Comparison of ENCODE assay signal across 13 mouse cellular contexts in genomic region chr6:38853561-38853992, GRCm38 (mm10). TPM values are rescaled to one million over a fixed set of nuclear protein-coding genes. Genes with fewer than 3 reads are reported as not detected.
DNase-seq lines count a peak whose midpoint lies in the region; ATAC-seq and TF ChIP-seq lines count a peak whose summit lies in the region.
"Had no signal": no experiment of that assay in that cellular context is flagged by ENCODE, and none has a peak within 500 bp of the region (broad histone marks: within the 10 kb centered on the region; RNA-seq: fewer than 3 reads in every experiment).

No protein-coding gene starts in this region.

- intact Hi-C loops in heart, postnatal 25 days (cut with DNase I) = no loop called here
- intact Hi-C loops in left cerebral cortex, postnatal 25 days (cut with DNase I) = no loop called here

- H3K36me3 ChIP-seq in heart, embryonic 11.5 days (ENCODE audit: control insufficient read depth, insufficient read depth, low read length) = no peaks in the 10 kb centered on the region
- H3K36me3 ChIP-seq in intestine, embryonic 16.5 days (ENCODE audit: control insufficient read depth, insufficient read depth, low read length) = no peaks in the 10 kb centered on the region

- no peak for TF ChIP-seq CTCF in cerebellum, adult 2 months (IDR thresholded peaks at IDR 0.05; ENCODE audit: borderline replicate concordance, insufficient read depth, low read depth, low read length)

- no peaks in the 10 kb centered on the region for H3K27me3 ChIP-seq in heart, embryonic 11.5 days (ENCODE audit: control insufficient read depth, insufficient read depth, low read length)
- H3K27me3 ChIP-seq in cerebellum, adult 2 months (ENCODE audit: control insufficient read depth, insufficient read depth, low read length) = no peaks in the 10 kb centered on the region
- no peaks in the 10 kb centered on the region for H3K27me3 ChIP-seq in intestine, embryonic 16.5 days (replicated peaks; ENCODE audit: control insufficient read depth, insufficient read depth, low read length)

- no peak for ATAC-seq in heart, embryonic 11.5 days (replicated peaks; ENCODE audit: insufficient number of reproducible peaks, low FRiP score, low TSS enrichment)
- peak; percentile 38; the same call in 1 of the 2 replicates for ATAC-seq in intestine, embryonic 16.5 days
- ATAC-seq: activated CD4-positive, CD25-positive, alpha-beta regulatory T cell, adult 4 months; hindbrain, postnatal 0 days had no signal

- H3K9ac ChIP-seq in heart, embryonic 11.5 days (ENCODE audit: low read depth, low read length) = 0 out of 2 replicates have a peak overlapping the region, but pooled peaks have one; percentile 49
- no peak overlapping the region for H3K9ac ChIP-seq in intestine, embryonic 16.5 days (ENCODE audit: low read depth, low read length)

- TF ChIP-seq POLR2A in cerebellum, adult 2 months (IDR thresholded peaks at IDR 0.05; ENCODE audit: borderline replicate concordance, insufficient read depth, low read length) = no peak

- 78% methylated on average over 5 of the region's 5 CpGs for WGBS in heart, embryonic 11.5 days (ENCODE audit: insufficient replicate concordance)
- 12% methylated on average over 5 of the region's 5 CpGs for WGBS in cerebellum, adult 2 months
- 62% methylated on average over 5 of the region's 5 CpGs for WGBS in intestine, embryonic 16.5 days

- no peak for DNase-seq in heart, postnatal 25 days (ENCODE audit: low spot score)
- peak; percentile 87 for DNase-seq in brain, adult 2 months (ENCODE audit: low read depth, low spot score)
- peak; percentile 61 to 86 for DNase-seq in cerebellum, adult 2 months
- DNase-seq in layer of hippocampus, adult 18-20 months (ENCODE audit: low spot score in 2 of 2) = no peak
- no peak for DNase-seq in left cerebral cortex, postnatal 25 days (ENCODE audit: low spot score in 2 of 2)
- DNase-seq in retina, embryonic 14.5 days (ENCODE audit: low spot score) = no peak
- DNase-seq: lung, adult 18-20 months; thymus, postnatal 14 days had no signal

- H3K4me1 ChIP-seq in heart, embryonic 11.5 days (ENCODE audit: control insufficient read depth, insufficient read depth, low read length) = peaks cover 43% of the 10 kb centered on the region
- peaks cover 18% of the 10 kb centered on the region for H3K4me1 ChIP-seq in cerebellum, adult 2 months (ENCODE audit: control insufficient read depth, insufficient read depth, low read length)
- H3K4me1 ChIP-seq in intestine, embryonic 16.5 days (ENCODE audit: control insufficient read depth, insufficient read depth, low read length) = peaks cover 40% of the 10 kb centered on the region

- H3K4me3 ChIP-seq in heart, embryonic 11.5 days (ENCODE audit: low read depth, low read length) = no peak overlapping the region
- H3K4me3 ChIP-seq in cerebellum, adult 2 months (replicated peaks; ENCODE audit: insufficient read depth, low read depth, low read length) = no peak overlapping the region
- H3K4me3 ChIP-seq in intestine, embryonic 16.5 days (ENCODE audit: low read length) = no peak overlapping the region
- H3K4me3 ChIP-seq: left cerebral cortex, adult 2 months had no signal

- no peaks in the 10 kb centered on the region for H3K9me3 ChIP-seq in heart, embryonic 11.5 days (replicated peaks; ENCODE audit: control insufficient read depth, low read length)
- H3K9me3 ChIP-seq in intestine, embryonic 16.5 days (ENCODE audit: control insufficient read depth, low read length) = no peaks in the 10 kb centered on the region

- H3K27ac ChIP-seq in heart, embryonic 11.5 days (ENCODE audit: low read depth, low read length) = no peak overlapping the region
- H3K27ac ChIP-seq in cerebellum, adult 2 months (ENCODE audit: insufficient read depth, low read length) = no peak overlapping the region
- peak overlapping the region; percentile 8; the same call in 1 of the 2 replicates for H3K27ac ChIP-seq in intestine, embryonic 16.5 days (ENCODE audit: low read length)
- H3K27ac ChIP-seq: hindbrain, postnatal 0 days; left cerebral cortex, adult 2 months had no signal

- no peak overlapping the region for H3K4me2 ChIP-seq in heart, embryonic 11.5 days
- no peak overlapping the region for H3K4me2 ChIP-seq in intestine, embryonic 16.5 days (ENCODE audit: low read depth, low read length)

RNA-seq across cellular contexts. Expression of gene Tbxas1, which starts 21.6 kb away (rescaled TPM):
- polyA plus RNA-seq in heart, embryonic 11.5 days (2014; fragmentation: Nextera tagmentation; extraction: Ambion mirVana) = 1.7 and 2.4 TPM in 2 replicates
- total RNA-seq in heart, postnatal 25 days (2021) = 1 to 10 TPM; 1.8 to 2.0 TPM
- polyA plus RNA-seq in cerebellum, adult 2 months (2012; rRNA removed) = 1.2 TPM in 2 replicates
- 4.3 and 4.8 TPM in 2 replicates for polyA plus RNA-seq in intestine, embryonic 16.5 days (2015; fragmentation: Nextera tagmentation; extraction: Ambion mirVana)
- total RNA-seq in layer of hippocampus, adult 18-20 months (2021) = 1 to 10 TPM; 1.9 to 2.7 TPM
- 1 to 10 TPM; 3.0 to 3.3 TPM for total RNA-seq in left cerebral cortex, postnatal 25 days (2021)

RNA-seq across cellular contexts. Expression of gene Hipk2, which starts 22.4 kb away (rescaled TPM):
- polyA plus RNA-seq in heart, embryonic 11.5 days (2014; fragmentation: Nextera tagmentation; extraction: Ambion mirVana) = 15.1 and 18.9 TPM in 2 replicates
- total RNA-seq in heart, postnatal 25 days (2021) = 10 to 100 TPM; 97.0 to 99.4 TPM
- 34.3 and 36.6 TPM in 2 replicates for polyA plus RNA-seq in cerebellum, adult 2 months (2012; rRNA removed)
- 16.2 and 18.7 TPM in 2 replicates for polyA plus RNA-seq in intestine, embryonic 16.5 days (2015; fragmentation: Nextera tagmentation; extraction: Ambion mirVana)
- 10 to 100 TPM; 63.8 to 66.2 TPM for total RNA-seq in layer of hippocampus, adult 18-20 months (2021)
- 10 to 100 TPM; 48.8 to 59.7 TPM for total RNA-seq in left cerebral cortex, postnatal 25 days (2021)

Comparison
In these comparisons a context has a peak if more than half of its experiments do, and no peak if none do; other contexts are left out.
1. DNase-seq: peak in brain, adult 2 months (single experiment) and cerebellum, adult 2 months (2 of 2); none in heart, postnatal 25 days (single experiment), layer of hippocampus, adult 18-20 months (0 of 2), left cerebral cortex, postnatal 25 days (0 of 2) and retina, embryonic 14.5 days (single experiment).